In genomic region chr1:172481540-172482280, GRCm38 (mm10) we compare ENCODE assay signal across 8 mouse cellular contexts. TPM values are rescaled to one million over a fixed set of nuclear protein-coding genes. Genes with fewer than 3 reads are reported as not detected.
DNase-seq lines count a peak whose midpoint lies in the region; ATAC-seq and TF ChIP-seq lines count a peak whose summit lies in the region.

Gene Igsf9, plus strand, starts transcription at chr1:172481788.

- no peaks in the 10 kb centered on the region for H3K36me3 ChIP-seq in forebrain, embryonic 11.5 days (ENCODE audit: control insufficient read depth, insufficient read depth, low read length)
- no peaks in the 10 kb centered on the region for H3K36me3 ChIP-seq in heart, embryonic 15.5 days
- no peaks in the 10 kb centered on the region for H3K36me3 ChIP-seq in liver, embryonic 12.5 days
- H3K36me3 ChIP-seq in stomach, embryonic 14.5 days (ENCODE audit: control insufficient read depth, insufficient read depth, low read length) = peaks cover 5% of the 10 kb centered on the region; the same call in 1 of the 2 replicates

- H3K27me3 ChIP-seq in forebrain, embryonic 11.5 days (ENCODE audit: control insufficient read depth, insufficient read depth, low read length) = no peaks in the 10 kb centered on the region
- H3K27me3 ChIP-seq in heart, embryonic 15.5 days = peaks cover 14% of the 10 kb centered on the region; the same call in 1 of the 2 replicates
- peaks cover 88% of the 10 kb centered on the region for H3K27me3 ChIP-seq in liver, embryonic 12.5 days (replicated peaks)
- H3K27me3 ChIP-seq in stomach, embryonic 14.5 days (ENCODE audit: control insufficient read depth, insufficient read depth, low read length) = no peaks in the 10 kb centered on the region

- peak; percentile 64 for TF ChIP-seq CTCF in brain, embryonic 14.5 days (IDR thresholded peaks at IDR 0.05; ENCODE audit: borderline replicate concordance, extremely low read depth, insufficient read depth, insufficient read length)

- TF ChIP-seq POLR2A in brain, embryonic 14.5 days (IDR thresholded peaks at IDR 0.05; ENCODE audit: borderline replicate concordance, extremely low read depth, insufficient read depth, insufficient read length, poor library complexity, severe bottlenecking) = peak; percentile 42; the same call in 1 of the 2 replicates

- no peak within 1 kb of the TSS for H3K27ac ChIP-seq in forebrain, embryonic 11.5 days (ENCODE audit: low read depth, low read length)
- peak within 1 kb of the TSS; percentile 57; the same call in 1 of the 2 replicates for H3K27ac ChIP-seq in heart, embryonic 15.5 days
- no peak within 1 kb of the TSS for H3K27ac ChIP-seq in liver, embryonic 12.5 days
- H3K27ac ChIP-seq in stomach, embryonic 14.5 days (ENCODE audit: low read length) = peak within 1 kb of the TSS; percentile 90

- H3K4me2 ChIP-seq in forebrain, embryonic 11.5 days (ENCODE audit: low read depth, low read length, severe bottlenecking) = peak within 1 kb of the TSS; percentile 53
- H3K4me2 ChIP-seq in heart, embryonic 15.5 days = peak within 1 kb of the TSS; percentile 96
- H3K4me2 ChIP-seq in liver, embryonic 12.5 days = peak within 1 kb of the TSS; percentile 64
- peak within 1 kb of the TSS; percentile 78 for H3K4me2 ChIP-seq in stomach, embryonic 14.5 days (replicated peaks; ENCODE audit: low read depth, low read length)

- H3K4me3 ChIP-seq in forebrain, embryonic 11.5 days (ENCODE audit: low read depth, low read length) = peak within 1 kb of the TSS; percentile 60
- peak within 1 kb of the TSS; percentile 61 for H3K4me3 ChIP-seq in heart, embryonic 15.5 days
- H3K4me3 ChIP-seq in liver, embryonic 12.5 days = peak within 1 kb of the TSS; percentile 43
- peak within 1 kb of the TSS; percentile 46 for H3K4me3 ChIP-seq in stomach, embryonic 14.5 days (ENCODE audit: low read depth, low read length)

- peak; percentile 91 for ATAC-seq in forebrain, embryonic 11.5 days (replicated peaks; ENCODE audit: low FRiP score)
- ATAC-seq in heart, embryonic 15.5 days (replicated peaks; ENCODE audit: insufficient number of reproducible peaks, insufficient read depth, low FRiP score, low read depth) = peak; percentile 94
- peak; percentile 78 for ATAC-seq in liver, embryonic 12.5 days
- ATAC-seq in stomach, embryonic 14.5 days (ENCODE audit: insufficient number of reproducible peaks, insufficient read depth, low FRiP score, low read depth) = peak; percentile 92

- H3K4me1 ChIP-seq in forebrain, embryonic 11.5 days (replicated peaks; ENCODE audit: control insufficient read depth, insufficient read depth, low read length) = peaks cover 40% of the 10 kb centered on the region
- peaks cover 19% of the 10 kb centered on the region for H3K4me1 ChIP-seq in heart, embryonic 15.5 days (replicated peaks)
- peaks cover 21% of the 10 kb centered on the region for H3K4me1 ChIP-seq in liver, embryonic 12.5 days
- H3K4me1 ChIP-seq in stomach, embryonic 14.5 days (ENCODE audit: control insufficient read depth, insufficient read depth, low read length) = peaks cover 41% of the 10 kb centered on the region

- DNase-seq in CD4-positive helper T cell, adult 2 months (ENCODE audit: low read depth, low spot score) = peak; percentile 82
- DNase-seq in brain, embryonic 14.5 days (ENCODE audit: low read depth) = peak; percentile 99
- DNase-seq in forebrain, embryonic 11.5 days (ENCODE audit: low spot score) = peak; percentile 98
- peak; percentile 95 for DNase-seq in kidney, postnatal 14 days
- peak; percentile 67 to 87 for DNase-seq in natural killer cell, adult 2 months (ENCODE audit: low spot score in 2 of 2)

- H3K9me3 ChIP-seq in forebrain, embryonic 11.5 days (ENCODE audit: control insufficient read depth, low read length) = no peaks in the 10 kb centered on the region
- no peaks in the 10 kb centered on the region for H3K9me3 ChIP-seq in heart, embryonic 15.5 days (replicated peaks)
- H3K9me3 ChIP-seq in liver, embryonic 12.5 days (replicated peaks) = no peaks in the 10 kb centered on the region
- H3K9me3 ChIP-seq in stomach, embryonic 14.5 days (ENCODE audit: control insufficient read depth, low read depth, low read length) = no peaks in the 10 kb centered on the region

- peak within 1 kb of the TSS; percentile 75 for H3K9ac ChIP-seq in forebrain, embryonic 11.5 days (ENCODE audit: low read length)
- H3K9ac ChIP-seq in heart, embryonic 15.5 days = peak within 1 kb of the TSS; percentile 54
- peak within 1 kb of the TSS; percentile 40; the same call in 1 of the 2 replicates for H3K9ac ChIP-seq in liver, embryonic 12.5 days
- H3K9ac ChIP-seq in stomach, embryonic 14.5 days (replicated peaks; ENCODE audit: low read depth, low read length) = peak within 1 kb of the TSS; percentile 29

- under 1% methylated on average over 38 of the region's 38 CpGs for WGBS in forebrain, embryonic 11.5 days
- 1% methylated on average over 38 of the region's 38 CpGs for WGBS in heart, embryonic 15.5 days
- WGBS in liver, embryonic 12.5 days (ENCODE audit: insufficient replicate concordance) = under 1% methylated on average over 38 of the region's 38 CpGs
- under 1% methylated on average over 38 of the region's 38 CpGs for whole genome bisulfite sequencing in stomach, embryonic 14.5 days

RNA-seq across cellular contexts. Expression of gene Igsf9, which starts in this region (rescaled TPM):
- polyA plus RNA-seq in brain, embryonic 14.5 days (2012; rRNA removed) = 129 and 161 TPM in 2 replicates
- 83.2 and 94.4 TPM in 2 replicates for polyA plus RNA-seq in forebrain, embryonic 11.5 days (2014; fragmentation: Nextera tagmentation; extraction: Ambion mirVana)
- 2.9 and 7.7 TPM in 2 replicates for polyA plus RNA-seq in heart, embryonic 15.5 days (2015; fragmentation: Nextera tagmentation; extraction: Ambion mirVana)
- polyA plus RNA-seq in liver, embryonic 12.5 days (2016; fragmentation: Nextera tagmentation; extraction: Ambion mirVana) = 3.9 and 4.2 TPM in 2 replicates
- 41.5 and 48.1 TPM in 2 replicates for polyA plus RNA-seq in stomach, embryonic 14.5 days (2014; fragmentation: Nextera tagmentation; extraction: Ambion mirVana)

Comparison
In these comparisons a context has a peak if more than half of its experiments do, and no peak if none do; other contexts are left out.
1. H3K27ac ChIP-seq: peak in heart, embryonic 15.5 days (single experiment) and stomach, embryonic 14.5 days (single experiment); none in forebrain, embryonic 11.5 days (single experiment) and liver, embryonic 12.5 days (single experiment).
2. Peak in every context shown above with its lines, with median percentiles within 50 percentile points of each other: DNase-seq, ATAC-seq, H3K4me2 ChIP-seq, H3K4me3 ChIP-seq and H3K9ac ChIP-seq.